Mouse (Mus musculus) erythroid progenitor cell, adult 5-6 weeks (primary cell): ENCODE measurements around the gene Plaur. TPM values are rescaled to one million over a fixed set of nuclear protein-coding genes. Genes with fewer than 3 reads are reported as not detected.
"Not testable (repeated sequence)": the region's sequence is repeated elsewhere in the genome, so short reads cannot be mapped to it uniquely, and the experiment has no call there.

Experiments
- ATAC-seq: replicated peaks from 2 replicates; pipeline ENCODE4 v1.8.0; 2016; ENCODE audit warnings: moderate number of reproducible peaks, mild to moderate bottlenecking, moderate TSS enrichment, inconsistent platforms; ENCODE audit not compliant: poor library complexity, low FRiP score, severe bottlenecking
- total RNA-seq, 2 experiments: library from RNA; stranded (forward) in 1 of 2; stranded (reverse) in 1 of 2; fragments of 150-400 nt in 1 of 2; fragments of 186-747, 209-891 nt in 1 of 2; gene quantifications; 2 replicates each; pipeline versions ENCODE4 v1.2.3 to v1.2.4; 2015 to 2017; ENCODE audit warnings: low replicate concordance in 2 of 2

Plaur gene
- total RNA-seq, 2 experiments from 2014 or later = 1.1 to 2.9 TPM

GRCm38 (mm10) chr7:24474811-24475506, 12.7 kb downstream of the Plaur start:
- ATAC-seq = no peak

DNA sequence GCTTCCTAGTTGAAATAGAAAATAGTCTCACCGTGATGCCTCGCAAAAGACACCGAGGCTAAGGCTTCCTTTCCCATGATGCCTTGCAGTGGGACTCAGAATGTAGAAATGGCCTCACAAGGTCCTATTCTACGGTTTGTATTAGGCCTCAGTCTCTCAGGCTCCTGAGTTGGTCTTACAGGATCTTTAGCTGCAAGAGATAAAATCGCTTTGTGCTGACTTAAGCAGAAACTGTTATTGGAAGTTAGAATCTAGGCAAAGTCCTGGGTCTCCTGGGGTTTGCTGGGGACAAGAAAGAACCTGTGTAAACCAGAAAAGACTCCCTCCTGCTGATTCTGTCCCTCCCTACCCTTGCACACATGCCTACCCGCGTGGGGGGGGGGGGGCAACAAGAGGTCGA, 14.1 kb downstream of the Plaur start:
- no peak for ATAC-seq

DNA sequence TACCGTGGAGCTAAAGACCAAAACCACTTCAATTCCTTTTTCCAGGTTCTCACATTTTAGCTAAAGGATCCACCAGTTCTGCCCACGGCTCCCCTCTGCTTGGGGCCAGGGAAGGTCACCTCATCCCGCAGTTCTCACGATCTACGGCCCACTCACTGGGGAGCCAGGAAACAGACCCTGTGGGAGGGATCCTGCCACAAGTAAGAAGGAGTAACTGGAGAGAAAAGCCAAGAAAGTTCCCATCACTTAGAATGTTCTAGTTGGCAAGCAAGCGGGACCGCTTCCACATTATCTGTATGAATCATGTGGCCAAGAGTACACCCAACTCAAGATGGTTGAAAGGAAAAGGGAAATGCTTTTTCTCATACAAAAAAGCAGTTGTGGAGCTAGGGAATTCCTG, 14.6 kb downstream of the Plaur start:
- no peak for ATAC-seq

- no peak for ATAC-seq
Observed at GRCm38 (mm10) chr7:24478911-24479310, 16.6 kb downstream of the Plaur start.

DNA sequence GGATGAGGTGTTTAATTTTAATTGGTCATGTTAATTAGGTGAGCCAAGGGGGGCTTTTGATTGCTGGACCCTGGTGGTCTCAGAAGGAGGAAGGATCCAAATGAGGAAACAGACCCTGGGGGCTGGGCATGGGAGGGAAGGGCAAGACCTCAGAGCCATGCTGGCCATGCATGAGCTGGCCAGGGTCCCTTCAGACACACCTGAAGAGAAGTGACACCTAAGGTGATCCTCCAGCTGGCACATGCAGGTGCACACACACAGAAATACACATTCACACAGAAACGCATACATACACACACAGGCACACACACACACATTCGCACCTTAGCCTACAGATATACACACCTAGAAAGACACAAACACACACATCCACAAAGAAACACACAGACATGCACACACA, 17.4 kb downstream of the Plaur start:
- ATAC-seq = no peak

- ATAC-seq = no peak
Observed at GRCm38 (mm10) chr7:24480121-24480941, 18.0 kb downstream of the Plaur start.

- no peak for ATAC-seq
Observed at GRCm38 (mm10) chr7:24480986-24481473, 18.7 kb downstream of the Plaur start.

- no peak; the same call in 1 of the 2 replicates for ATAC-seq
Observed at GRCm38 (mm10) chr7:24481474-24482207, 19.4 kb downstream of the Plaur start, which contains the start of gene Cadm4. Gene Cadm4, plus strand, starts transcription at chr7:24482023.

GRCm38 (mm10) chr7:24482208-24483020, 20.1 kb downstream of the Plaur start:
- ATAC-seq = no peak

- not testable (repeated sequence) for ATAC-seq
Observed at GRCm38 (mm10) chr7:24483291-24483690, 21.0 kb downstream of the Plaur start.

- ATAC-seq = no peak
Observed at GRCm38 (mm10) chr7:24485481-24485880, 23.2 kb downstream of the Plaur start.

GRCm38 (mm10) chr7:24486654-24487130, 24.4 kb downstream of the Plaur start:
- no peak for ATAC-seq

DNA sequence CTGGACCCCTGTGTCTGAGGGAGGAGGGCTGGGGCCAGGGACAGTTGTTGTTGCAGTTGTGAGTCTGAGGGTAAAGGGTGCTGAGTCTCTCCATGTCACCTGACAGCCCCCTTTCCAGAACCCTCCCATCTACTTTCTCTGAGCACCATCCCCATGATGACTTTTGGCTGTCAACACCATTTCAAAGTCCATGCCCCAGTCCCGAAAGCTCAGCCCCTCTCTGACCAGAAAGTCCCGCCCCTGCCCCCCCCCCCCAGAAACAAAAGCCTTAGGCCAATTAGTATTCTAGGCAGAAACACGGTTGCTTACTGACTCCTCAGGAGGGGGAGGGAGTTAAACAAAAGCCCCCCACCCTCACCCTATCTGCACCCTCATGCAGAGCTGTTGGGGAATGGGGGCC, 25.1 kb downstream of the Plaur start:
- ATAC-seq = no peak

DNA sequence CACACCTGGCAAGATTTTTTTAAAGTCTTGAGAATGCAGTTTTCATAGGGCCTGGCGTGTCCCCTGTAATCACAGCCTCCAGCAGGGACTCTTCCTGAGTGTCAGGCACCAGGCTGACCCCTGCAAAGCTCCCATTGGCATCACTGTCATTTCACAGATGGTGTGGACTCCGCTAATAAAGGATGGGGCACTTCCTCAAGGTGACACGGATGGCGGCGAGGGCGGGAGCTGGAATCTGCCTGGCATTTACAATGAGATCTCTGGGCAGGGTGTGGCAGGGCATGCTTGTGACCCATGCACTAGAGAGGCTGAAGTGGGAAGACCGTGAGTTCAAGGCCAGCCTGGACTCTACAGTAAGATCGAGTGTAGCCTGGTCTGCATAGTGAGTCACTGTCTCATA, 26.0 kb downstream of the Plaur start:
- ATAC-seq = no peak

- no peak; the same call in 1 of the 2 replicates for ATAC-seq
Observed at GRCm38 (mm10) chr7:24499856-24500577, 37.7 kb downstream of the Plaur start.

GRCm38 (mm10) chr7:24500929-24501328, 38.6 kb downstream of the Plaur start:
- ATAC-seq = no peak

- ATAC-seq = no peak
Observed at GRCm38 (mm10) chr7:24501492-24501891, 39.2 kb downstream of the Plaur start.

GRCm38 (mm10) chr7:24504004-24504403, 41.7 kb downstream of the Plaur start:
- no peak for ATAC-seq

DNA sequence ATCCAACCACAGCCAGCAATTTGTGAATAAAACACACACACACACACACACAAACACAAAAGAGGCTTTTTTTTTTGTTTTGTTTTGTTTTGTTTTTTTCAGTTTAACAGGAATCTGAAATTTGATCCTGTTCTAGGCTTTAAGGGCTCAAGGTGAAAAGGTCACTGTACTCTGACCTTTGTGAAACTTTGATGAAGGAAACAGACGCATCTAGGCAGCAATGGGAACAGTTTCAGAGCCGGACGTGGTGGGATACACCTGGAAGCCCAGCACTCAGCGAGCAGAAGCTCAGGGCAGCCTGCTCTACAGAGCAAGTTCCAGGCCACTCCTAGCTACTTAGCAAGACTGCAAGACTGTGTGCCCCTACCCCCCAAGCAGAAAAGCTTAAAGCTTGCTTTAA, 42.6 kb downstream of the Plaur start:
- ATAC-seq = no peak
